Mouse (Mus musculus) myocyte (in vitro differentiated cells): ENCODE results near the gene Gjb6.

Source experiments
- CEBPB ChIP-seq: IDR thresholded peaks from 2 replicates; pipeline ENCODE4 v1.6.1; 2011; ENCODE audit warnings: mild to moderate bottlenecking, moderate library complexity; ENCODE audit not compliant: poor library complexity, insufficient read depth, severe bottlenecking
- E2F4 ChIP-seq: IDR thresholded peaks from one replicate; pipeline ENCODE4 v1.6.1; 2011; ENCODE audit warnings: mild to moderate bottlenecking, control low read depth, moderate library complexity; ENCODE audit not compliant: insufficient read depth
- MAX ChIP-seq: IDR thresholded peaks from one replicate; pipeline ENCODE4 v1.6.1; 2011; ENCODE audit warnings: low read depth, mild to moderate bottlenecking, control low read depth
- MYOD1 ChIP-seq, 3 experiments: IDR thresholded peaks; one replicate each; pipeline ENCODE4 v1.6.1; 2011; ENCODE audit warnings: control low read depth in 2 of 3, low read depth in 2 of 3, mild to moderate bottlenecking in 2 of 3, moderate library complexity in 1 of 3; ENCODE audit not compliant: insufficient read length in 2 of 3, control insufficient read depth in 1 of 3
- MYOG ChIP-seq, 3 experiments: IDR thresholded peaks; one replicate each; pipeline ENCODE4 v1.6.1; 2011; ENCODE audit warnings: control low read depth in 2 of 3, low read depth in 2 of 3, mild to moderate bottlenecking in 2 of 3; ENCODE audit not compliant: insufficient read length in 2 of 3, control insufficient read depth in 1 of 3, insufficient read depth in 1 of 3
- POLR2A ChIP-seq: IDR thresholded peaks from one replicate; pipeline ENCODE4 v1.6.1; 2011; ENCODE audit warnings: low read depth, mild to moderate bottlenecking, control low read depth, moderate library complexity; ENCODE audit not compliant: insufficient read length
- SRF ChIP-seq: IDR thresholded peaks from one replicate; pipeline ENCODE4 v1.6.1; 2011; ENCODE audit warnings: low read depth; ENCODE audit not compliant: control insufficient read depth, insufficient read length
- TCF12 ChIP-seq: IDR thresholded peaks from one replicate; pipeline ENCODE4 v1.6.1; 2011; ENCODE audit warnings: mild to moderate bottlenecking, control low read depth; ENCODE audit not compliant: poor library complexity, insufficient read depth, severe bottlenecking
- TCF3 ChIP-seq: IDR thresholded peaks from one replicate; pipeline ENCODE4 v1.6.1; 2011; ENCODE audit warnings: low read depth, control low read depth; ENCODE audit not compliant: insufficient read length
- USF1 ChIP-seq: IDR thresholded peaks from one replicate; pipeline ENCODE4 v1.6.1; 2011; ENCODE audit warnings: low read depth, mild to moderate bottlenecking, control low read depth, moderate library complexity

- TF ChIP-seq E2F4 (no peak), POLR2A (no peak), USF1 (no peak), MAX (no peak), SRF (no peak), MYOD1 (IDR thresholded peaks at IDR 0.05; ENCODE audit: control insufficient read depth in 1 of 3, insufficient read length in 2 of 3, low read depth in 2 of 3) (no peak), TCF3 (no peak), MYOG (IDR thresholded peaks at IDR 0.05; ENCODE audit: control insufficient read depth in 1 of 3, insufficient read depth in 1 of 3, insufficient read length in 2 of 3, low read depth in 2 of 3) (no peak), TCF12 (no peak), CEBPB (no peak)
Observed at GRCm38 (mm10) chr14:57145741-57146140, 12.3 kb upstream of the Gjb6 start.
